Mouse (Mus musculus) c-Kit-positive CD71-positive TER-119-negative erythroid progenitor cells, embryonic 14.5 days (primary cell): ENCODE measurements at regions not wholly inside any gene's neighbourhood (a gene's known extent, or its start where the extent isn't known, plus 50 kb on each side); places are given as distances from the start of the nearest gene placed in this dataset.

Source experiments
- DNase-seq: peaks from one replicate; pipeline ENCODE4 v3.0.0-alpha.2; 2013; ENCODE audit warnings: low read depth

DNA sequence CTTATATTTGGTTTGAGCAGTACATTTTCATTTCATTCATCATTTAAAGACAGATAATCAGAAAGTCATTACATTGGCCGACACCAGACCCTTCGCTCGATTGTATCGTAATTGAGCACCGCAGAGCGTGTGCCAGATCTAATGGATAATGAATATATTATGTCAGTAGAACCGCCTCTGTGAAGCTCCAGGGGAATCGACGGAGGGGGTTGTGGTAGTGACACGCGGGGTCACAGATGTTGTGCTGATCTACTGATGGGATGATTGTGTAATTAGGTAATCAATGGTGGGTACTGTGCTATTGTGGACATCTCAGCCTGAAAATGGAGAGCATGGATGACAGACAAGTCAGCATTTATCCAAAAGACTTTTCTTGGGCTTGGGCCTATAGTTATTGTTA, 414.3 kb upstream of the Tenm2 start:
- no peak for DNase-seq

DNA sequence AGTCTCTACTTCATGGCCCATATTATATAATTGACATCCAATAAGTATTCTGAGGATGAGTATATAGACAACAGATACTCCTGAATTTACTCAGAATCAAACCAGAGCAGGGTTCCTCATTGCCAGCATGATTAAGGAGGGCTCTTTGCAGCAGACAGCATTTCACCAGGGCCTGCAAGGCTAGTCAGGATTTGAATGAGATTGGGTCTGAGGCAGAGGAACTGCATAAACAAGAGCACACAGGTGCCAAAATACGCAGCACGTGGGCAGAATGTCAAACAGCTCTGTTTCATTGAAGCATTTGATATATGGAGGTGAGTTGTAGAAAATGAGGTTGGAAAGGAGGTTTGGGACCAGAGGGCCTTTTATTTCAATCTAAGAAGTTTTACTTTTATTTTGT, 387.5 kb upstream of the Tenm2 start:
- DNase-seq = no peak

DNA sequence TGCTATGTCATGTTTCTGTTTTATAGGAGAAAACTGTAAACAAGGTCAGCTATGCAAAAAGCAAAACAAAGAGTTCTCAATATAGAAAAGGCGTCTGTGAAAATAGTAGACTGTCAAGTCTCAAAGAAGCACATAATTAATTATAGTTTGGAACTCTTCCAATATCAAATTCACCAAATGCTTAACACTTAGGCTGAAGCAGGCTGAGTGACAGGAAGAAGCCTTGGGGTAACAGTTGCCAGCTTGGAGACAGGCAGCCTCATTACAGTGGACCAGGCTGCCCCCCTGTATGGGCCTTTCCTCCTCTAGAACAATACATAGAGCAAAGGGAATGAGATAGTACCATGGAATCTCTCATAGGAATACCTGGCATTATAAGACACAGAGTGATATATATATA, 364.8 kb upstream of the Tenm2 start:
- no peak for DNase-seq

DNA sequence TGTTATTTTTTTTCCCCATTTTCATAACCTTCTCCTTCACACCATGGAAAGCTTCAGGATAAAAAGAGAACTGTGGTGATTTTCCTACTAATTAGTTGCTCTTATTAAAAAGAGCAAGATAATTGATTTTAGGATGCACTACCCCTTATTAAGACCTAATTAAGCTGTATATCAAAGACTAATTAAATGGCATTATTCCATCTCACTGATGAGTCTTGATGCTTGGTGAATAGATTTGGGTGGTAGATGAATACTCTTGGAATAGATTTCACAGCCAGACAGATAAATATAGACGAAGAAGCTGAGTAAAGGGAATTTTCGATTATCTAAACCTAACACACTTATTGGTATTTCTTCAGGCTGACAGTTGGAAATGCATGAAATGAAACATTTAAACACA, 346.5 kb upstream of the Tenm2 start:
- no peak for DNase-seq

DNA sequence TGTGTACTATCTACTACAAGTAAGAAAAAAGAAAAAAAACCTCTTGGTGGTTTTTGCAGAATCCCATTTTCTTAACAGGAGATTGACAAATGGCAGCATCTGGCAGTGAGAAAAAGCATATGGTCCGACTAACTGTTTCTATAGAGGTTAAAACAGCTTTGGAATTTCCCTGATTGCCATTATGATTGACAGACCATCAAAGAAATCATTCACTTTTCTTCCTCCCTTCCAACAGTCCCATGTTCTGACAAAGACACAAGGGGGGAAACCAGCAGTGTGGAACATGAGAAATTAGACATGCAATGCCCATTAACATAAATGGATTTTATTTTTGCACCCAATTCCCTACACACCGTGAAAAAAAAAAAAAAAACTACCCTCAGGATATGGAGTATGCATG, 297.9 kb upstream of the Tenm2 start:
- DNase-seq = no peak

DNA sequence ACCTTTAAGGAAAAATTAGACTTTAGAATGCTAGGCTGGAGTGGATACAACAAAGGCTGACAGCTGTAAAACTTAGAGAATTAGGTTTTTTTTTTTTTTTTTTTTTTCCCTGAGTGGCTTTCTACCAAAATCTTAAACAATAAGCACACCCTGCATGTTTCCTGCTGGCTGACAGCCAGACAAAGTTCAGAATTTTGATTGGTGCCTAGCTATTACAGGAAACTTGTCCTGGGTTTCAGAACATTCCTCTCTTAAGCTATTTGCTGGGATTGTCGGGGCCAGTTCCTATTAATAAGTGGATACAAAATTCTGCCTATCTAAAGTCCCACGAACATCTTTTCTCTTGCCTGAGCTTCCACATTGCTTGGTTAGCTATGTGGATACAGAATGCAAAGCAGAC, 296.7 kb upstream of the Tenm2 start:
- no peak for DNase-seq

DNA sequence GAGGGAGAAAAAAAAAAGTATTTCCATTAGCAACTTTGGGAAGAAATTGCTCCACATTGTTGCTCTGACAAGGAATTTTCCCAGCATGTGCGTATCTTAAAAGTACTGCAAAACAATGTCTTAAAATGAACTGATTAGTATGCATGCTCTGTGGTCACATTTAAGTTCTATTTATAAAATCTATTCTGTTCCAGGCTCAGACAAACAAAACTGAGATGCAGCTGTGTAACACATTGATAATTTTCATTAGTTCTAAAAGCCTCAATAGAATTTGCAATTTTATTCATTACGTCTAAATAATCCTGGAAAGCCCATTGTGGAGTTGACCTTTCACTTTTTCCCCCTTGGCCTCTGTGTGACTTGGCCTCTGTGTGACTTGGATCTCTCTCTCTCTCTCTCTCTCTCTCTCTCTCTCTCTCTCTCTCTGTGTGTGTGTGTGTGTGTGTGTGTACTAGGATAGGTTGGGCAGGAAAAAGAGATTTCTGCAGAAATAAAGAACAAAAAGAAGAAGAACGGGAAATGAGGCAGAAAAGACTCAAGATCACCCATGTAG, 262.8 kb upstream of the Tenm2 start:
- no peak for DNase-seq

DNA sequence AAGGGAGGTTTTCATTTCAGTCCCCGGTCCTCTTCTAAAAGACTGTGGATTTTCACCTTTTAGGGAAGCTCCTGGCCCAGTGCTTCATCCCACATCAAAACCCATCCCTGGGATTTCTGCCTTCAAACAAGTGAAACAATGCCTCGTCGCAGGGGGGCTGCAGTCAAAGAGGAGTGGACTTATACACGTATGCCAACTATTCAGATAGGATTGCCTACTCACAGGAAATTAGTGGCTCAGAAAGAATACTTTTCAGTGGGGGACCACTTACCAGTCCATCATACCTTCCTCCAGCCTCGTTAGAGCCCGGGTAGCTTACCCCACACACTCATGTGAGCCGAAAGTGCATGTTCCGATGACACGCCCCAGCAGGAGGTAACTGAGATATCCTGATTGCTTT, 262.1 kb upstream of the Tenm2 start:
- no peak for DNase-seq

DNA sequence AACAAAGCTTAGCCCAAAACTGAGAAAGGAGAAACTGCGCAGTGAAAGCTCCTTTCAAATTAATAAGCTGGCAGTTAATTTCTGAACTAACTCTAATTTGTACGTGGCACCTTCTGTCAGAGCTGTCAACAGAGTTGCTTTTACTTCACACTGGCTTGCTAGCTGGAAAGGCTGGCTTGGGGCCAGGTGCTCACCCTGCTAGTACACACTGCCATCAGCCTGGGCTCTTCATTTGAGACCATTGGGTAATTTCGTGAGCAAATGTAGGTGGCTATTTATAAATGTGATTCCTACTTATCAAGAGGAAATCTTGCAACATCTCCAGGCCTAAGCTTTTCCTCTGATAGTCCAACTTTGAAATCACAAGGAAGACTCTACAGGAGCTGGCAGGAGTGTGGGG, 244.5 kb upstream of the Tenm2 start:
- no peak for DNase-seq

DNA sequence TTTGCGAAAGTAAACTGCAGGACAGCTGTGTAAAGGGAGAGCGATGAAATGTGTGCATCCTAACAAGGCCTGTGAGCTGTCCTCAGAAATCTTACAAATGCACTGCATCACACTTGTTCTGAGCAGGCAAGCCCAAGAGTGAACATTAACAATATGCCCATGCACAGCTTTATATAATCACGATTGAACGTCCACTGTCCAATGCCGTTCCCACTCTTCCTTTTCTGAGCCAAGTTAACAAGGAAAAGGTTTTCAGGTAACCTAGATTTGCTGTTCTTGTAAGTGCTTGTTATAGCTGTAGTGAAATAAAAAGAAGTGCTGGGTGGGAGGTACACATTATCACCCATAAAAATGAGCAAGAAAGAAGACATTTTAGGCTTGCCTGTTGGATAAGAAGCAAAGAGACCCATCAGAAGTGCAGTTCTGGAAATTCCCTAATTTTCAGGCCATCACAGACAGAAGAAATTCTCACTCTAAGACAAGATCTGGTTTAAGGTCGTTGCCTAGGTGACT, 243.3 kb upstream of the Tenm2 start:
- no peak for DNase-seq

DNA sequence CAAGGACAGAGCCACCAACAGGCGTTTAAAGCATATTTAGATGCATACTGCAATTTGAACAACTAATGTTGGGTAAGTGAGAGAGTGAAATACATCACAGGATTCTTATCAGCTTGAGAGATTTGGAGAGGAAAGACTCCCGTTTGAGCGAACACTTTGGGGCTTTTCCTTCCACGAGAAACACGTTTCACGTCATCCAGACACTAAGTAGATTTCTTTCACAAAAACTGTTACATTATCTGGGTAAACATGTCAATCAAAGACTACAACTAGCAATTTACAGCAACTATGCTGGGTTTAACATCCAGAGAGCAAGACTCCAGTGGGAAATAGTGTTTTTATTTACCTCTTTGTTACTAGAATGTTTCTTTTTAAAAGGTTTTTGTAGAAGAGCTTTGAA, 238.3 kb upstream of the Tenm2 start:
- DNase-seq = no peak

DNA sequence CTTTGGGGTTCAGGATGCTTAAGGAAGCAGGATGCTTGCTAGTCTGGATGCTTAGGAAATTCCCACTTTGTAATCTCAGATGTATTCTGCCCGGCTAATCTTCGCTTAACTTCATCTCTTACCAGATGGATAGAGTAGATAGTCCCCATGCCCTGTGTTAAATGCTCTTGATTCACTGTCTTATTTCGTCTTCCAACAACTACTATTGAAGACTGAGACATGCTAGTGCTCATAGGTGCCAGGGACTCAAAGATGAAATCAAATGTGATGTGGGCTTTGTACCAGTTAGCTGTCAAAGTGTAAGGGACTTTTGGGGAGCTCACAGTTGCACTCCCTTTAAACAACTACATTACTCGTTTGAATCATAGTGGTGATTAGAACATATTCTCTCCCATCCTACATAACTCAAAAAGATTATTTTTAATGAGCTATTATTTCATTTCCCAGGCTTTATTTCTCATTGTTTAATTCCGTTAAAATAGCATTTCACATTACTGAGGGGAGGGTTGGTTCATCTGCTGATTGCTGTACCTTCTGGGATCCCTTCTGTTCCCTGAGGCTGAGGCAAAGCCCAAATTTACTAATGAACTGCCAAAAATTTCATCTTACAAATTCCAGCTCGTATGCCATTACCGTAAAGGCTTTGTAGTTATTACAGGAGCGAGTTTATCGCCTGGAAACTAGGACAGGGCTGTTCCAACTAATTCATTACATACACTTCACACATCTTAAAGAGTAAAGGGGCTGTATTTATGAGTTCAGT, 228.1 kb upstream of the Tenm2 start:
- DNase-seq = no peak

DNA sequence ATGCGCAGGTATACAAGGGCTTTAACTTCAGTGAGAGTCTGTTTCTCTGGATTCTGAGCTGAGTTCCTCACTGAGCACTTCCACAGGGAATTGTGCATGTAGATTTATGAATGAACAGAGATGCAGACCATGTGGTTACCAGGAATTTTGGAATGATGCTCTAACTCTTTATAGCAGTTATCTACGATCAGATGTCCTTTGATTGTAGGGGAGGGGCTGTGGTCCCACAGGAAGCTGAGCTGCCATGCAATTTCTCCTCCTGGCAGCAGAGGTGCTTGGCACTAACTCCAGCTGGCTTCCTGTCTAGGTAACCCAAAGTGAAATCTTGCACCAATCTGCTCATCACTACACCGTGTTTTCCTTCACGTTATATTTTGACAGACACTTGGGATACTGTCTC, 226.6 kb upstream of the Tenm2 start:
- no peak for DNase-seq

DNA sequence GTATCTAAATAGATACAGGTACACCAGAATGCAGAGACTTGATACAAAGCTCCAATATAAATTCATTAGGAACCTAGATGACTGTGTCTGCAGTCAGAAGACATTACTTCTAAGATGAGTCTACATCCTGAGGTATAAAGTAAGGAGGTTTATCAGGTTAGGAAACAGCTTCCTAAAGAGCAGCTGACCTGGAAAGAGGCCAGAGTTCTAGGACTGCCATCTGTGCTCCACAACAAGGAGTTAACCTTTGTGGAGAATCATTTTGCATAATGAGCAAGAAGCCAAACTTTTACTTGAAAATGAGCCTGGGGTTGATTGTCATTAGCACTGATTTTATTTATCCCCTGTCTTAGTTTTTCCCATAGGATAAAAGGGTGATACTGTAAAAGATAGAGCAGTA, 211.6 kb upstream of the Tenm2 start:
- no peak for DNase-seq

DNA sequence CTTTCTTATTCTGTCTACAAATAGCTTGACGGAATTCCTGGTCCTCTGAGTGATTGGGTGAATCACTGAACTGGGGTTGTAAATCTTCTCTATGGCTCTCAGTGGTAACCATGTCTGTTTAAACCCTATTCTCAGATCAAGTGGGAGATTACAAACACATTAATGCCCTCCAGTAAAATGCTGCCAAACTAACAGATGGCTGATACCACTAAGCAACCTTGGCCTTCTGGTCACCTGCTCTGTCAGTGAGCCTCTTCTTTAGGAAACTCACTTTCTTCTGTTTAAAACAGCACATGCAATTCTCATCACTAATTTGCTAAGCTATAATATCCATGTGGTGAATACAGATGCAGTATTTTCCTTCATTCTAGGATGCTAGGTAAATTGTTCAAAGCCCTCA, 210.9 kb upstream of the Tenm2 start:
- DNase-seq = no peak

DNA sequence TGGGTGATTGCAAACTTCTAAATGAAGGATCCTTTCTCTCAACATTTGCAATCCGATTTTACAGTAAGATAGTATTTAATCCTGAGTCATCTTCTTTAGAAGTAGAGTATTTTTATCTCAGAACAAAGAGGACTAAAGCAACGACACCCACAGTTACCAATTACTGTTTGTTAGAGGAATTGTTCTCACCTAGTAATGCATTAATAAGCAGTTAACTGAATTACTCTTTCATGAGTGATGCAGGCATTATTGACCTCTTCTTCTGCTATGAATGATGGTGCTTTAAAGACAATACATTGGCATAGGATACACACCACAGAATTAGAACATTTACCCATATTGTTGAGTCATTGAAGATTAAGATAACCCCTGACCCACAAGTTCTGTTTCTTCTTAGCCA, 207.0 kb upstream of the Tenm2 start:
- DNase-seq = no peak

DNA sequence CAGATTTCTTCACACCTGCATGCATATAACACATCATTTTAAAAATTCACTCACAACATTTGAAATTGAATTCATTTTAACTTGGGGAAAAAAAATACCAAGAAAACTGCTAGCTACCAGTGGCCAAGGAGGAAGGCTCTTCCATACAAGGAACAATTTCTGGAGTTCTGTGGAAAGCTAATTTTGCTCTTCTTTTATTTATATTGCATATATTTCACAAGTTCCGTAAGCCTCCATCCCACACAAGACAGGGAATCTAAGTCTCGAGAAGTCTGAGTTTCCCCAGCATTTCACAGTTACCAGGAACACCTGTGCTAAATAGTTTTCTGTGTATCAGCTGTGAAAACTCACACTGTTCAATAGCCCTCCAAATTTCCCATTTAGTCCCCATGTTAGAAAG, 198.8 kb upstream of the Tenm2 start:
- no peak for DNase-seq

DNA sequence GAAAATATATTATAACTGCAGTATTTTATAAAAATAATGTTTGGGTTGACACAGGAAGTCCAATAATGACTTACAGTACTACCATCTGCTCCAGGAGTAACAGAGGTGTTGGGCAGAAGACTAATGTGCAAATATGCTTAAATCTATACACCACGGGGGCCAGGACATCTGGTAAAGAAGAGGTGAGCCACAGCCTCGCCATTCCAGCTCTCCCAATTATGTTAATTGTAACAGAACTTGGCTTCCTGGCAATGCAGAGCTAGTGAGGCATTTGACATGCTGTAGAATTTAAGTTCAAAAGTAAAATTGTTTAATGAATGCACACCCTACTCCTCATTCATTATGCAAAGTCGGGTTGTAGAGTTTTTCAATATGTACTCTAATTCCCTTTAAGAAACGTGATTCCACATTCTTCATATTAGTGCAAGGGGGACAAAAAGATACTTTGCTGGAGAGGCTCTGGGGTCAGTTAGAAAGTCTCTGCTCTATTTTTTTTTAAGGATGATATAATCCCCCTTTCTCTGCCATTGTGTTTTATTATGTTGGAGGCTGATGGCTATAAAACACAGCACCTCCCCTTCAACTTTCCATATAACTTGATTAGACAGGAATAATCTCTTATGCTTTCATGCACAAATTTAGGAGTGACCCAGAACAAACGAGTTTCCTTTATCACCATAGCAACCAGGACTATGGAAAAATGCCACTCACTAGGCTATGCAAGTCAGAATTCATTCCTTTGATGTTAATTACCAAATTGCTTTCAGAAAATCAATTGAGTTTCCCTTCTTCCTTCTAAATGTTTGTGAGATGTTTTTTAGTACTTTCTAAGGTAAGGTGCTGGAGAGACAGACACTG, 188.8 kb upstream of the Tenm2 start:
- DNase-seq = no peak

DNA sequence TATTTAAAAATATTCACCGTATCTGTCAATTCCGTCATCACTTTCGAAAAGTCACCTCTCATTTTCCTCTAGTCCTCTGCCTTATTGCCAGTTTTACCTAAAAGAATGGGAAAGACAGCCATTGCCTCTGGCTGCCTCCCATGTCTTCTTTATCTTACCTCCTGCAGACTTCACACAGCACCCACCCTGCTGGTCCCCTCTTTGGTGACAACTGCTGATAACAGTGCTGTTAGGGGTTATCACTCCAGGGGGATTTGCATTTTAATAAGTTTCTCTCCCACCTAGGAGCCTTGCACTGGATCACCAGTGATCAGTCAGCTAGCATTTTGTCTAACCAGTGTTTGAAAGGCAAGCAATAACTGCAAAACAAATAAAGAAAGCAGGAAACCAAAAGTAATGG, 177.1 kb upstream of the Tenm2 start:
- peak; percentile 3 for DNase-seq

DNA sequence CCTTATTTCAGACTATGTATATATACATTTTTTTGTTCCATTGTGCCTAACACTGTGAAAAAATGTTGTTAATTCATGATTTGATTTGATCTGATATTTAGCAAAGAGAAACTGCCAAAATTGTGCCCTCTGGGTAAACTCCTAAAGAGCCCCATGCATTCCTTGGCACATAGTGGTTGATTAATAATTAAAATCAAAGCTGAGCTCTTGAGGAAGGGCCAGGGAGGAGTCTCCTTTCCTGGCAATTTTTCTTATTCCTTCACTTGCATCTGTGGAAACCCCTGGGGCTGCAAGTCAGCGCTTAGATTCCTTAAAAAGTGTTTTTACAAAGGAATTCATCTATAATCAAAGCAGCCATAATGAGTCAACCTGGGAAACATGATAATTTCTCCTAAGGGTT, 132.2 kb upstream of the Tenm2 start:
- DNase-seq = no peak

DNA sequence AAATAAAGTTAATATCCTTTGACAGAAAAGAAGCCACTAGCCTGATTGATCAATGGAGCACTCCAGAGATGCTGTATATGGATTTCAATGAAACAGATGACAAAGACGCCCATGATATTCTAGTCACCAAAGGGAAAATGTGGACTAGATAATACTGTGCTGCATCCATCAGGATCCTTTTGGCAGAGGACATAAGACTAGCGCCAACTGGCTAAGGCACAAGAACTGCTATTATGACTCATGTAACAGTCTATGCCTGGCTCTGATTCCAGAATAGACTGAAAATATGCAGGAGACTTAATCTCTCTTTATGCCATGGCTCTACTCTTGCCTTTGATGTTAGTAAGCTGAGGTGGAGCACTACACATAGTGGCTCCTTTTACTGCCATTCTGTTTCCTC, 128.7 kb upstream of the Tenm2 start:
- DNase-seq = no peak

DNA sequence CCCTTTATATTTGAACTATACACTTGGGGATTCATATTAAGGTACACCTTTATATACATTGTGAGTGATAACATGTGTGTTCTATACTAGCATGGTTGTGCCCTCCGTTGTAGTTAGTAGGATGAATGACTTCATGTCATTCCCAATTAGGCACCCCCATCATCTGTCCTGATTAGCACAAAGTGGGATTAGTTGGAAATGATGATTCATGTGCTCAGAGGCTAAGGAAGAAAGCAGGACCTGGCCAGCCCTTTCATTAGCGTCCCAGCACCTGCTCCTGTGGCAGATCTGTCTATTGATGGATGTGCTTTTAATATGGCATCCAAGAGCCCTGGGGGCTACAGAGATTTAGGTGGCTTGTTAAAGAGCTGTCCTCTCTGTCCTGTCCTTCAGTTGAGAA, 119.3 kb upstream of the Tenm2 start:
- no peak for DNase-seq

DNA sequence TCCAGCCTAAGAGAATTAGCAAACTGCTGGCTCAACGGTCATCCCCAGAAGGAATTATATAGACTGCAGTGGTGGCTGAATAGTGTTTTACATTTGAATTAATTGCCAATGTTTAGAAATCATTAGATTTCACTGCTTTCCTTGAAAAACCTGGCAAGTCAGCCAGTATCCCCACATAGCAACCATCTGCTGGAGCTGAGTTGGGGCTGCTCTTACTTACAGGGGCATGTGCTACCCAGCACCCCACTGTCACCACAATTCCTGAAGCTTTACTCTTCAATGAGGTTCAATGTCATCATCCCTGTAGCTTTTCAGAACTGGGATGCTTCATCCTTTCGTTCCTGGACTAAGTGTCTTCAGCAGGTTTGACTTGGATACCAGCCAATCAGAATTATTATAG, 73.9 kb upstream of the Tenm2 start:
- DNase-seq = no peak
